Mouse (Mus musculus) intestine, postnatal 0 days (tissue): ENCODE results near the gene Cldnd2. TPM values are rescaled to one million over a fixed set of nuclear protein-coding genes. Genes with fewer than 3 reads are reported as not detected.

ENCODE experiments used
- ATAC-seq: fragments of 200-750 bp; cut with Nextera tagmentation; 2 replicates; pipeline ENCODE4 v1.8.0; 2017; ENCODE audit warnings: mild to moderate bottlenecking, moderate TSS enrichment, moderate library complexity
- H3K27ac ChIP-seq: fragments of 300-500 bp; sonication (generic); 2 replicates; pipeline ENCODE4 v1.5.1; 2014; ENCODE audit warnings: mild to moderate bottlenecking, low read depth, low read length, moderate library complexity
- H3K27me3 ChIP-seq: fragments of 300-500 bp; sonication (generic); replicated peaks from 2 replicates; pipeline ENCODE4 v1.6.1; 2014; ENCODE audit warnings: low read length, mixed read lengths; ENCODE audit not compliant: control insufficient read depth, insufficient read depth
- H3K36me3 ChIP-seq: fragments of 300-500 bp; sonication (generic); 2 replicates; pipeline ENCODE4 v1.6.1; 2014; ENCODE audit warnings: mild to moderate bottlenecking, moderate library complexity; ENCODE audit not compliant: control insufficient read depth, insufficient read depth
- H3K4me1 ChIP-seq: fragments of 300-500 bp; sonication (generic); replicated peaks from 2 replicates; pipeline ENCODE4 v1.6.1; 2014; ENCODE audit warnings: antibody characterized with exemption, low read length, mixed read lengths; ENCODE audit not compliant: control insufficient read depth, insufficient read depth
- H3K4me2 ChIP-seq: fragments of 300-500 bp; sonication (generic); replicated peaks from 2 replicates; pipeline ENCODE4 v1.6.1; 2014; ENCODE audit warnings: low read depth, mild to moderate bottlenecking, moderate library complexity
- H3K4me3 ChIP-seq: fragments of 300-500 bp; sonication (generic); 2 replicates; pipeline ENCODE4 v1.5.1; 2014; ENCODE audit warnings: low read depth, low read length
- H3K9ac ChIP-seq: fragments of 300-500 bp; sonication (generic); 2 replicates; pipeline ENCODE4 v1.6.1; 2014; ENCODE audit warnings: mild to moderate bottlenecking, low read depth, low read length
- H3K9me3 ChIP-seq: fragments of 300-500 bp; sonication (generic); 2 replicates; pipeline ENCODE4 v1.6.1; 2016; ENCODE audit warnings: mixed run types; ENCODE audit not compliant: control insufficient read depth
- CTCF ChIP-seq: sonication (generic); IDR thresholded peaks from 2 replicates; pipeline ENCODE4 v1.5.1; 2016; ENCODE audit warnings: low read depth, mild to moderate bottlenecking, control low read depth, antibody characterized with exemption, moderate library complexity
- WGBS: fragments of 180-500 bp; shearing (Covaris S2); extraction: QIAGEN DNeasy Blood & Tissue Kit; methylation state at CpG from one replicate; pipeline ENCODE4 v1.1.7; 2014; 5-methylcytosine and 5-hydroxymethylcytosine counted together
- polyA plus RNA-seq: library from polyadenylated mRNA; unstranded; fragments of >200 nt; fragmentation: Nextera tagmentation; extraction: Ambion mirVana; gene quantifications from 2 replicates; pipeline ENCODE4 v1.2.1, GENCODE M21; 2015

Gene Cldnd2
- polyA plus RNA-seq, 1 experiment from 2014 or later: not detected

GRCm38 (mm10) chr7:43481191-43481590 lies 40.6 kb downstream of the Cldnd2 start:
- WGBS: 76% methylated on average over 3 of the region's 3 CpGs
- Histone ChIP-seq H3K9ac (no peak overlapping the region), H3K9me3 (no peaks in the 10 kb centered on the region), H3K4me2 (no peak overlapping the region), H3K36me3 (no peaks in the 10 kb centered on the region), H3K27me3 (peaks cover 16% of the 10 kb centered on the region), H3K4me1 (no peaks in the 10 kb centered on the region), H3K4me3 (no peak overlapping the region), H3K27ac (no peak overlapping the region)
- TF ChIP-seq CTCF: no peak
- ATAC-seq: no peak

GRCm38 (mm10) chr7:43482090-43482716 lies 41.6 kb downstream of the Cldnd2 start:
- no peak for TF ChIP-seq CTCF
- H3K4me3 ChIP-seq: no peak overlapping the region
- H3K4me2 ChIP-seq: no peak overlapping the region
- no peak overlapping the region for H3K9ac ChIP-seq
- 63% methylated on average over 8 of the region's 8 CpGs for WGBS
- no peak overlapping the region for H3K27ac ChIP-seq
- no peaks in the 10 kb centered on the region for H3K4me1 ChIP-seq
- peaks cover 6% of the 10 kb centered on the region for H3K27me3 ChIP-seq
- ATAC-seq: no peak
- H3K9me3 ChIP-seq: no peaks in the 10 kb centered on the region
- no peaks in the 10 kb centered on the region for H3K36me3 ChIP-seq

DNA sequence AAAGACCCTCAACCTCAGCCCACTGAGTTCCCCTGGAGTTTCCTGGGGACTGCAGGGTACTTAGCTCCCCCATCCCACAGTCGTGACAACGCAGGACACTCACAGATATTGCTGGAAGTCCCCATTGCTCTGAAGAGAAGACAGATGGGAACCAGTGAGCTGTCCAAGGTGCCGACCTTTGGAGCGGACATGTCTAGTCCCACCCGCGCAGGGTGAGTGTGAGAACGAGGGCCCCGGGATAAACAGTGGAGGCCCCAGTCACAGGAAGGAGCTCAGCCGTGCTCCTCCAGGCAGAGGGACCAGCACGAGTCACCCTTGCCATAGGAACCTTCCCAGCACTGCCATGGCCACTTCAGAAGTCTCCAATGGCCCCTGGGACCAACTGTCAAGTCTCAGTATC lies 42.7 kb downstream of the Cldnd2 start:
- Histone ChIP-seq H3K27ac (no peak overlapping the region), H3K9ac (no peak overlapping the region), H3K4me3 (no peak overlapping the region), H3K4me2 (no peak overlapping the region), H3K4me1 (no peaks in the 10 kb centered on the region), H3K36me3 (no peaks in the 10 kb centered on the region), H3K27me3 (no peaks in the 10 kb centered on the region), H3K9me3 (no peaks in the 10 kb centered on the region)
- no peak for ATAC-seq
- TF ChIP-seq CTCF: no peak
- 0% methylated on average over 10 of the region's 10 CpGs for WGBS

- no peaks in the 10 kb centered on the region for H3K4me1 ChIP-seq
- 34% methylated on average over 5 of the region's 5 CpGs for WGBS
- H3K27me3 ChIP-seq: 0 out of 2 replicates have a peak, but pooled peaks cover 12% of the 10 kb centered on the region
- H3K27ac ChIP-seq: no peak overlapping the region
- H3K9me3 ChIP-seq: no peaks in the 10 kb centered on the region
- H3K4me3 ChIP-seq: no peak overlapping the region
- no peak for TF ChIP-seq CTCF
- H3K4me2 ChIP-seq: no peak overlapping the region
- H3K36me3 ChIP-seq: no peaks in the 10 kb centered on the region
- no peak overlapping the region for H3K9ac ChIP-seq
- no peak for ATAC-seq
Measured at GRCm38 (mm10) chr7:43488646-43489045, 48.1 kb downstream of the Cldnd2 start.

GRCm38 (mm10) chr7:43489631-43490125 lies 49.1 kb downstream of the Cldnd2 start, which contains the start of gene Iglon5:
Iglon5 (minus strand) TSS chr7:43490075.
- Histone ChIP-seq H3K36me3 (no peaks in the 10 kb centered on the region), H3K4me3 (peak within 1 kb of the TSS; percentile 33), H3K4me2 (peak within 1 kb of the TSS; percentile 55), H3K27ac (no peak within 1 kb of the TSS), H3K9me3 (no peaks in the 10 kb centered on the region), H3K9ac (no peak within 1 kb of the TSS), H3K4me1 (no peaks in the 10 kb centered on the region), H3K27me3 (0 out of 2 replicates have a peak, but pooled peaks cover 12% of the 10 kb centered on the region)
- ATAC-seq: no peak
- no peak for TF ChIP-seq CTCF
- 4% methylated on average over 19 of the region's 41 CpGs for WGBS

GRCm38 (mm10) chr7:43490182-43490584 lies 49.6 kb downstream of the Cldnd2 start:
- Histone ChIP-seq H3K4me3 (peak overlapping the region; percentile 33), H3K27me3 (0 out of 2 replicates have a peak, but pooled peaks cover 12% of the 10 kb centered on the region), H3K9me3 (no peaks in the 10 kb centered on the region), H3K4me2 (peak overlapping the region; percentile 55), H3K36me3 (no peaks in the 10 kb centered on the region), H3K9ac (no peak overlapping the region), H3K4me1 (no peaks in the 10 kb centered on the region), H3K27ac (no peak overlapping the region)
- no peak for TF ChIP-seq CTCF
- 1% methylated on average over 6 of the region's 13 CpGs for WGBS
- ATAC-seq: peak; percentile 36; the same call in 1 of the 2 replicates
